Mouse (Mus musculus) CH12.LX (cell line): ENCODE measurements at regions not wholly inside any gene's neighbourhood (a gene's known extent, or its start where the extent isn't known, plus 50 kb on each side); places are given as distances from the start of the nearest gene placed in this dataset.

ENCODE experiments used
- DNase-seq: peaks from one replicate; pipeline ENCODE4 v3.0.0-alpha.2; 2013; ENCODE audit errors: extremely low read depth
- H3K27ac ChIP-seq: 2 replicates; pipeline ENCODE4 v1.5.1; 2012; ENCODE audit warnings: low read depth, mild to moderate bottlenecking, control low read depth, moderate library complexity; ENCODE audit not compliant: insufficient read depth
- H3K27me3 ChIP-seq: replicated peaks from 2 replicates; pipeline ENCODE3; 2012; ENCODE audit warnings: inconsistent platforms
- H3K36me3 ChIP-seq, 2 experiments: replicated peaks in 1 of 2; 2 replicates each; pipeline versions ENCODE3 to v1.6.1; 2012; ENCODE audit warnings: inconsistent platforms in 1 of 2, low read length in 1 of 2, mild to moderate bottlenecking in 1 of 2, mixed read lengths in 1 of 2, moderate library complexity in 1 of 2; ENCODE audit not compliant: control insufficient read depth in 1 of 2, insufficient read depth in 1 of 2
- H3K4me1 ChIP-seq, 2 experiments: 2 replicates each; pipeline ENCODE4 v1.6.1; 2012; ENCODE audit warnings: inconsistent platforms in 1 of 2, moderate library complexity in 1 of 2; ENCODE audit not compliant: insufficient read depth in 2 of 2, control insufficient read depth in 1 of 2
- H3K4me2 ChIP-seq: 2 replicates; pipeline ENCODE4 v1.6.1; 2012; ENCODE audit warnings: low read depth, mild to moderate bottlenecking, control low read depth; ENCODE audit not compliant: poor library complexity, insufficient read depth, severe bottlenecking
- H3K4me3 ChIP-seq, 3 experiments: fragments of 150-350 bp in 1 of 3; sonication (generic) in 1 of 3; replicated peaks in 1 of 3; 2 replicates each; pipeline versions ENCODE3 to v1.5.1; 2011 to 2012; ENCODE audit warnings: low read depth in 2 of 3, low read length in 2 of 3, mild to moderate bottlenecking in 2 of 3, moderate library complexity in 2 of 3, control low read depth in 1 of 3, improper control_type of control experiment in 1 of 3, inconsistent platforms in 1 of 3, mixed read lengths in 1 of 3; ENCODE audit not compliant: poor library complexity in 1 of 3
- H3K79me2 ChIP-seq: replicated peaks from 2 replicates; pipeline ENCODE4 v1.6.1; 2012; ENCODE audit warnings: mild to moderate bottlenecking, moderate library complexity; ENCODE audit not compliant: control insufficient read depth, poor library complexity, insufficient read depth, severe bottlenecking; ENCODE audit errors: extremely low read depth
- H3K9ac ChIP-seq: 2 replicates; pipeline ENCODE4 v1.6.1; 2012; ENCODE audit warnings: low read depth, mild to moderate bottlenecking, control low read depth, moderate library complexity; ENCODE audit not compliant: insufficient read depth
- H3K9me3 ChIP-seq: replicated peaks from 2 replicates; pipeline ENCODE3; 2012; ENCODE audit warnings: low read length, inconsistent platforms, mixed read lengths
- ELF1 ChIP-seq: IDR thresholded peaks from 2 replicates; pipeline ENCODE4 v1.6.1; 2014; ENCODE audit warnings: low read depth, mild to moderate bottlenecking, inconsistent platforms, low read length, improper control_type of control experiment
- ETS1 ChIP-seq: conservative IDR thresholded peaks from 2 replicates; pipeline ENCODE4 v1.6.1; 2012; ENCODE audit warnings: low read depth, mild to moderate bottlenecking, inconsistent platforms, low read length, improper control_type of control experiment, moderate library complexity
- GABPA ChIP-seq: IDR thresholded peaks from 2 replicates; pipeline ENCODE4 v1.6.1; 2012; ENCODE audit warnings: low read depth, low read length, improper control_type of control experiment, inconsistent platforms; ENCODE audit not compliant: insufficient replicate concordance
- HCFC1 ChIP-seq: IDR thresholded peaks from 2 replicates; pipeline ENCODE4 v1.6.1; 2012; ENCODE audit warnings: low read depth, mild to moderate bottlenecking, inconsistent platforms, low read length, improper control_type of control experiment
- IRF4 ChIP-seq: IDR thresholded peaks from 2 replicates; pipeline ENCODE4 v1.6.1; 2014; ENCODE audit warnings: low read depth, mild to moderate bottlenecking, inconsistent platforms, low read length, improper control_type of control experiment
- KAT2A ChIP-seq: IDR thresholded peaks from 2 replicates; pipeline ENCODE4 v1.6.1; 2012; ENCODE audit warnings: low read length, improper control_type of control experiment, inconsistent platforms; ENCODE audit not compliant: insufficient replicate concordance
- MAFK ChIP-seq: IDR thresholded peaks from 2 replicates; pipeline ENCODE4 v1.6.1; 2011; ENCODE audit warnings: low read length, improper control_type of control experiment; ENCODE audit not compliant: insufficient replicate concordance
- MXI1 ChIP-seq: IDR thresholded peaks from 2 replicates; pipeline ENCODE4 v1.6.1; 2011; ENCODE audit warnings: mild to moderate bottlenecking, low read depth, low read length, improper control_type of control experiment
- MYC ChIP-seq: IDR thresholded peaks from 2 replicates; pipeline ENCODE4 v1.6.1; 2011; ENCODE audit warnings: low read depth, mild to moderate bottlenecking, improper control_type of control experiment, low read length
- NELFE ChIP-seq: IDR thresholded peaks from 2 replicates; pipeline ENCODE4 v1.6.1; 2011; ENCODE audit warnings: low read depth, low read length, improper control_type of control experiment
- PAX5 ChIP-seq: IDR thresholded peaks from 2 replicates; pipeline ENCODE4 v1.6.1; 2012; ENCODE audit warnings: low read length, inconsistent platforms, mixed read lengths
- POLR2A ChIP-seq: IDR thresholded peaks from 2 replicates; pipeline ENCODE4 v1.6.1; 2011; ENCODE audit warnings: low read depth, mild to moderate bottlenecking, improper control_type of control experiment, low read length
- RCOR1 ChIP-seq: conservative IDR thresholded peaks from 2 replicates; pipeline ENCODE4 v1.6.1; 2012; ENCODE audit warnings: low read depth, mild to moderate bottlenecking, inconsistent platforms, low read length, improper control_type of control experiment
- TBP ChIP-seq: conservative IDR thresholded peaks from 2 replicates; pipeline ENCODE4 v1.6.1; 2011; ENCODE audit warnings: low read depth, low read length, improper control_type of control experiment
- TCF12 ChIP-seq: IDR thresholded peaks from 2 replicates; pipeline ENCODE4 v1.6.1; 2014; ENCODE audit warnings: low read depth, mild to moderate bottlenecking, inconsistent platforms, low read length, improper control_type of control experiment
- USF1 ChIP-seq: IDR thresholded peaks from 2 replicates; pipeline ENCODE4 v1.6.1; 2014; ENCODE audit warnings: low read depth, mild to moderate bottlenecking, inconsistent platforms, low read length, improper control_type of control experiment
- USF2 ChIP-seq: conservative IDR thresholded peaks from 2 replicates; pipeline ENCODE4 v1.6.1; 2011; ENCODE audit warnings: low read depth, low read length, improper control_type of control experiment
- ZNF384 ChIP-seq: IDR thresholded peaks from 2 replicates; pipeline ENCODE4 v1.6.1; 2012; ENCODE audit warnings: low read depth, low read length, improper control_type of control experiment, inconsistent platforms
- dilution Hi-C: fragments of 300-500 bp; cut with MboI; formaldehyde crosslinking; loops from 2 replicates; pipeline ENCODE4 v1.14.3; 2020; ENCODE audit warnings: low sequenced_read_pairs; ENCODE audit not compliant: extremely low pct_unique_long_range_greater_than_20kb, extremely low pct_ligation_motif_present
- in situ Hi-C: fragments of 300-500 bp; cut with MboI; formaldehyde crosslinking; loops from 3 replicates; pipeline ENCODE4 v1.14.3; 2019; ENCODE audit warnings: low sequenced_read_pairs, low pct_ligation_motif_present, low pct_unique_long_range_greater_than_20kb, mixed read lengths

- dilution Hi-C loops: no loop called here
These were observed 110.2 kb downstream of the Rybp start for GRCm38 (mm10) chr6:100176914-100177560.

GRCm38 (mm10) chr6:100170711-100171348, 116.5 kb downstream of the Rybp start:
- Histone ChIP-seq H3K4me3 (no peak overlapping the region), H3K4me2 (no peak overlapping the region), H3K27ac (no peak overlapping the region), H3K27me3 (no peaks in the 10 kb centered on the region), H3K9me3 (no peaks in the 10 kb centered on the region), H3K79me2 (no peaks in the 10 kb centered on the region), H3K36me3 (no peaks in the 10 kb centered on the region), H3K9ac (no peak overlapping the region), H3K4me1 (peaks cover 0 to 7% of the 10 kb centered on the region in 2 experiments; a peak in 1 of 4 replicates)
- in situ Hi-C loops (no loop called here), dilution Hi-C loops (no loop called here)
- TF ChIP-seq ZNF384 (no peak), NELFE (no peak), HCFC1 (no peak), TCF12 (no peak), KAT2A (no peak), ELF1 (no peak), GABPA (no peak), USF1 (no peak), USF2 (no peak), IRF4 (no peak), TBP (no peak), MXI1 (no peak), POLR2A (no peak), PAX5 (no peak), MAFK (no peak)
- no peak for DNase-seq

More at GRCm38 (mm10) chr6:100176914-100177560, 110.2 kb downstream of the Rybp start:
- H3K9ac ChIP-seq: no peak overlapping the region
- in situ Hi-C loops: no loop called here
- no peaks in the 10 kb centered on the region for H3K9me3 ChIP-seq
- no peaks in the 10 kb centered on the region for H3K79me2 ChIP-seq
- H3K4me1 ChIP-seq: peaks cover 0 to 14% of the 10 kb centered on the region in 2 experiments; a peak in 2 of 4 replicates
- H3K4me2 ChIP-seq: no peak overlapping the region
- H3K36me3 ChIP-seq: no peaks in the 10 kb centered on the region
- H3K4me3 ChIP-seq: no peak overlapping the region
- H3K27me3 ChIP-seq: no peaks in the 10 kb centered on the region
- DNase-seq: no peak
- H3K27ac ChIP-seq: no peak overlapping the region
- TF ChIP-seq RCOR1 (no peak), MYC (no peak), ETS1 (no peak), MXI1 (no peak), POLR2A (no peak)
